Mouse (Mus musculus) lung, postnatal 25 days (tissue): Measurements from ENCODE around the gene Ints7.

Source experiments
- DNase-seq: peaks from one replicate; pipeline ENCODE4 v3.0.0; 2022; ENCODE audit warnings: low spot score

The Ints7 gene

GRCm38 (mm10) chr1:191632511-191633095 is 57.2 kb downstream of the Ints7 start:
- no peak for DNase-seq

GRCm38 (mm10) chr1:191634116-191634515 is 58.7 kb downstream of the Ints7 start:
- no peak for DNase-seq

- no peak for DNase-seq
Observed at GRCm38 (mm10) chr1:191638404-191638803, 63.0 kb downstream of the Ints7 start.

GRCm38 (mm10) chr1:191639200-191639807 is 63.9 kb downstream of the Ints7 start:
- no peak for DNase-seq

- DNase-seq, result no peak
Observed at GRCm38 (mm10) chr1:191640146-191640545, 64.7 kb downstream of the Ints7 start.

GRCm38 (mm10) chr1:191640848-191641247 is 65.4 kb downstream of the Ints7 start:
- DNase-seq, result no peak

GRCm38 (mm10) chr1:191641438-191641837 is 66.0 kb downstream of the Ints7 start:
- peak; percentile 54 for DNase-seq

GRCm38 (mm10) chr1:191642903-191643302 is 67.5 kb downstream of the Ints7 start:
- no peak for DNase-seq

GRCm38 (mm10) chr1:191645921-191646320 is 70.5 kb downstream of the Ints7 start:
- no peak for DNase-seq

GRCm38 (mm10) chr1:191647590-191647989 is 72.2 kb downstream of the Ints7 start:
- no peak for DNase-seq

- DNase-seq, result no peak
Observed at GRCm38 (mm10) chr1:191659441-191659840, 84.0 kb downstream of the Ints7 start.

GRCm38 (mm10) chr1:191661019-191661796 is 85.8 kb downstream of the Ints7 start:
- no peak for DNase-seq

- DNase-seq, result peak; percentile 18
Observed at GRCm38 (mm10) chr1:191662178-191662898, 86.9 kb downstream of the Ints7 start.

GRCm38 (mm10) chr1:191662899-191663500 is 87.6 kb downstream of the Ints7 start:
- no peak for DNase-seq

- no peak for DNase-seq
Observed at GRCm38 (mm10) chr1:191663603-191664002, 88.2 kb downstream of the Ints7 start.

- no peak for DNase-seq
Observed at GRCm38 (mm10) chr1:191666351-191666750, 90.9 kb downstream of the Ints7 start.

- no peak for DNase-seq
Observed at GRCm38 (mm10) chr1:191668030-191668429, 92.6 kb downstream of the Ints7 start.
